Mouse (Mus musculus) cerebellum, adult 11-12 months (tissue): Measurements from ENCODE around the gene Cd93.

Experiments used
- DNase-seq: peaks from one replicate; pipeline ENCODE4 v3.0.0; 2022

Cd93 gene

GRCm38 (mm10) chr2:148443249-148443958, at the start of gene Cd93:
TSS of gene Cd93 (minus strand) at chr2:148443563.
- DNase-seq = no peak

GRCm38 (mm10) chr2:148492108-148492507, 48.7 kb upstream of the Cd93 start:
- no peak for DNase-seq

GRCm38 (mm10) chr2:148490150-148490549, 46.8 kb upstream of the Cd93 start:
- DNase-seq = no peak

- no peak for DNase-seq
Measured at GRCm38 (mm10) chr2:148488885-148489284, 45.5 kb upstream of the Cd93 start.

GRCm38 (mm10) chr2:148485576-148485975, 42.2 kb upstream of the Cd93 start:
- DNase-seq = no peak

- no peak for DNase-seq
Measured at GRCm38 (mm10) chr2:148480376-148480775, 37.0 kb upstream of the Cd93 start.

- no peak for DNase-seq
Measured at GRCm38 (mm10) chr2:148478141-148478701, 34.9 kb upstream of the Cd93 start.

- DNase-seq = no peak
Measured at GRCm38 (mm10) chr2:148477346-148477745, 34.0 kb upstream of the Cd93 start.

GRCm38 (mm10) chr2:148476576-148476975, 33.2 kb upstream of the Cd93 start:
- no peak for DNase-seq

GRCm38 (mm10) chr2:148475879-148476495, 32.6 kb upstream of the Cd93 start:
- no peak for DNase-seq

GRCm38 (mm10) chr2:148469341-148470238, 26.2 kb upstream of the Cd93 start:
- DNase-seq = no peak

GRCm38 (mm10) chr2:148467921-148468440, 24.6 kb upstream of the Cd93 start:
- DNase-seq = no peak

GRCm38 (mm10) chr2:148455341-148455740, 12.0 kb upstream of the Cd93 start:
- no peak for DNase-seq

GRCm38 (mm10) chr2:148454014-148454542, 10.7 kb upstream of the Cd93 start:
- DNase-seq = no peak

- DNase-seq = no peak
Measured at GRCm38 (mm10) chr2:148453061-148453460, 9.7 kb upstream of the Cd93 start.

GRCm38 (mm10) chr2:148451498-148451897, 8.1 kb upstream of the Cd93 start:
- no peak for DNase-seq

GRCm38 (mm10) chr2:148450616-148451015, 7.3 kb upstream of the Cd93 start:
- no peak for DNase-seq

- no peak for DNase-seq
Measured at GRCm38 (mm10) chr2:148449659-148450058, 6.3 kb upstream of the Cd93 start.

- no peak for DNase-seq
Measured at GRCm38 (mm10) chr2:148446446-148446845, 3.1 kb upstream of the Cd93 start.

- DNase-seq = no peak
Measured at GRCm38 (mm10) chr2:148445616-148446015, 2.3 kb upstream of the Cd93 start.

- DNase-seq = no peak
Measured at GRCm38 (mm10) chr2:148444472-148444871, 1.1 kb upstream of the Cd93 start.

GRCm38 (mm10) chr2:148442710-148443109, 653 bp downstream of the Cd93 start:
- no peak for DNase-seq

- DNase-seq = peak; percentile 5
Measured at GRCm38 (mm10) chr2:148442172-148442571, 1.2 kb downstream of the Cd93 start.
